Mouse (Mus musculus) intestine, embryonic 16.5 days (tissue): ENCODE measurements at regions not wholly inside any gene's neighbourhood (a gene's known extent, or its start where the extent isn't known, plus 50 kb on each side); places are given as distances from the start of the nearest gene placed in this dataset.
"Not testable (repeated sequence)": the region's sequence is repeated elsewhere in the genome, so short reads cannot be mapped to it uniquely, and the experiment has no call there.

Experiments
- ATAC-seq: fragments of 200-750 bp; cut with Nextera tagmentation; 2 replicates; pipeline ENCODE4 v1.8.0; 2017; ENCODE audit warnings: moderate TSS enrichment, moderate library complexity
- H3K27ac ChIP-seq: fragments of 300-500 bp; sonication (generic); 2 replicates; pipeline ENCODE4 v1.5.1; 2014; ENCODE audit warnings: mild to moderate bottlenecking, low read length
- H3K27me3 ChIP-seq: fragments of 300-500 bp; sonication (generic); replicated peaks from 2 replicates; pipeline ENCODE4 v1.6.1; 2014; ENCODE audit warnings: low read length, control low read depth, mixed read lengths; ENCODE audit not compliant: control insufficient read depth, insufficient read depth
- H3K36me3 ChIP-seq: fragments of 300-500 bp; sonication (generic); 2 replicates; pipeline ENCODE4 v1.6.1; 2014; ENCODE audit warnings: low read length, control low read depth; ENCODE audit not compliant: control insufficient read depth, insufficient read depth
- H3K4me1 ChIP-seq: fragments of 300-500 bp; sonication (generic); 2 replicates; pipeline ENCODE4 v1.6.1; 2014; ENCODE audit warnings: low read length, control low read depth, mixed read lengths; ENCODE audit not compliant: control insufficient read depth, insufficient read depth
- H3K4me2 ChIP-seq: fragments of 300-500 bp; sonication (generic); 2 replicates; pipeline ENCODE4 v1.6.1; 2014; ENCODE audit warnings: low read depth, low read length, control low read depth
- H3K4me3 ChIP-seq: fragments of 300-500 bp; sonication (generic); 2 replicates; pipeline ENCODE4 v1.5.1; 2014; ENCODE audit warnings: mild to moderate bottlenecking, low read length
- H3K9ac ChIP-seq: fragments of 300-500 bp; sonication (generic); 2 replicates; pipeline ENCODE4 v1.6.1; 2014; ENCODE audit warnings: low read depth, low read length
- H3K9me3 ChIP-seq: fragments of 300-500 bp; sonication (generic); 2 replicates; pipeline ENCODE4 v1.6.1; 2016; ENCODE audit warnings: low read length, control low read depth; ENCODE audit not compliant: control insufficient read depth
- WGBS: fragments of 180-500 bp; shearing (Covaris S2); extraction: QIAGEN DNeasy Blood & Tissue Kit; methylation state at CpG from one replicate; pipeline ENCODE4 v1.1.7; 2014; 5-methylcytosine and 5-hydroxymethylcytosine counted together

GRCm38 (mm10) chr4:45639397-45640034, 107.2 kb upstream of the Shb start:
- 0 out of 2 replicates have a peak, but pooled peaks cover 2% of the 10 kb centered on the region for H3K4me1 ChIP-seq
- no peak overlapping the region for H3K4me3 ChIP-seq
- H3K9me3 ChIP-seq, result no peaks in the 10 kb centered on the region
- no peak overlapping the region for H3K9ac ChIP-seq
- no peaks in the 10 kb centered on the region for H3K27me3 ChIP-seq
- no peak overlapping the region for H3K4me2 ChIP-seq
- no peak overlapping the region for H3K27ac ChIP-seq
- no peak for ATAC-seq
- H3K36me3 ChIP-seq, result no peaks in the 10 kb centered on the region
- WGBS, result 61% methylated on average over 12 of the region's 12 CpGs

GRCm38 (mm10) chr4:45638411-45638810, 106.1 kb upstream of the Shb start:
- Histone ChIP-seq H3K36me3 (no peaks in the 10 kb centered on the region), H3K9me3 (no peaks in the 10 kb centered on the region), H3K27ac (no peak overlapping the region), H3K9ac (no peak overlapping the region), H3K4me2 (no peak overlapping the region), H3K4me3 (no peak overlapping the region), H3K4me1 (0 out of 2 replicates have a peak, but pooled peaks cover 2% of the 10 kb centered on the region), H3K27me3 (no peaks in the 10 kb centered on the region)
- ATAC-seq, result no peak
- 63% methylated on average over 8 of the region's 8 CpGs for WGBS

- Histone ChIP-seq H3K27ac (no peak overlapping the region), H3K36me3 (no peaks in the 10 kb centered on the region), H3K9me3 (no peaks in the 10 kb centered on the region), H3K27me3 (no peaks in the 10 kb centered on the region), H3K4me3 (no peak overlapping the region), H3K9ac (no peak overlapping the region), H3K4me1 (no peaks in the 10 kb centered on the region), H3K4me2 (no peak overlapping the region)
- ATAC-seq, result no peak
- 61% methylated on average over 7 of the region's 7 CpGs for WGBS
Measured at GRCm38 (mm10) chr4:45631276-45632045, 99.2 kb upstream of the Shb start.

- Histone ChIP-seq H3K27me3 (no peaks in the 10 kb centered on the region), H3K9ac (no peak overlapping the region), H3K36me3 (no peaks in the 10 kb centered on the region), H3K27ac (no peak overlapping the region), H3K9me3 (no peaks in the 10 kb centered on the region), H3K4me3 (no peak overlapping the region), H3K4me1 (no peaks in the 10 kb centered on the region), H3K4me2 (no peak overlapping the region)
- no peak for ATAC-seq
- 91% methylated on average over 7 of the region's 7 CpGs for WGBS
Measured at GRCm38 (mm10) chr4:45625633-45626032, 93.4 kb upstream of the Shb start.

- Histone ChIP-seq H3K4me2 (no peak overlapping the region), H3K36me3 (no peaks in the 10 kb centered on the region), H3K9me3 (no peaks in the 10 kb centered on the region), H3K9ac (no peak overlapping the region), H3K4me3 (no peak overlapping the region), H3K27ac (no peak overlapping the region), H3K4me1 (no peaks in the 10 kb centered on the region), H3K27me3 (no peaks in the 10 kb centered on the region; the same call in 1 of the 2 replicates)
- no peak for ATAC-seq
- WGBS, result 85% methylated on average over 5 of the region's 5 CpGs
Measured at GRCm38 (mm10) chr4:45622017-45622416, 89.7 kb upstream of the Shb start.

- no peak overlapping the region for H3K4me3 ChIP-seq
- WGBS, result 46% methylated on average over 3 of the region's 3 CpGs
- no peaks in the 10 kb centered on the region; the same call in 1 of the 2 replicates for H3K27me3 ChIP-seq
- no peak overlapping the region for H3K27ac ChIP-seq
- H3K36me3 ChIP-seq, result no peaks in the 10 kb centered on the region
- no peaks in the 10 kb centered on the region for H3K4me1 ChIP-seq
- no peak for ATAC-seq
- no peak overlapping the region for H3K9ac ChIP-seq
- no peak overlapping the region for H3K4me2 ChIP-seq
- H3K9me3 ChIP-seq, result no peaks in the 10 kb centered on the region
Measured at GRCm38 (mm10) chr4:45617126-45617525, 84.9 kb upstream of the Shb start.

- not testable (repeated sequence) for ATAC-seq, H3K36me3 ChIP-seq, H3K9ac ChIP-seq, H3K27ac ChIP-seq, H3K4me1 ChIP-seq, H3K4me2 ChIP-seq, H3K9me3 ChIP-seq, H3K4me3 ChIP-seq, H3K27me3 ChIP-seq
- WGBS, result 80% methylated on average over 3 of the region's 3 CpGs
Measured at GRCm38 (mm10) chr4:45613498-45613897, 81.2 kb upstream of the Shb start.

- ATAC-seq, result no peak
- H3K4me1 ChIP-seq, result no peaks in the 10 kb centered on the region
- H3K9ac ChIP-seq, result no peak overlapping the region
- H3K27me3 ChIP-seq, result no peaks in the 10 kb centered on the region; the same call in 1 of the 2 replicates
- no peak overlapping the region for H3K27ac ChIP-seq
- no peak overlapping the region for H3K4me2 ChIP-seq
- H3K36me3 ChIP-seq, result no peaks in the 10 kb centered on the region
- H3K9me3 ChIP-seq, result no peaks in the 10 kb centered on the region
- no peak overlapping the region for H3K4me3 ChIP-seq
- WGBS, result 36% methylated on average over 5 of the region's 5 CpGs
Measured at GRCm38 (mm10) chr4:45612132-45612531, 79.9 kb upstream of the Shb start.

- no peaks in the 10 kb centered on the region for H3K27me3 ChIP-seq
- no peak overlapping the region for H3K27ac ChIP-seq
- H3K9ac ChIP-seq, result no peak overlapping the region
- WGBS, result 89% methylated on average over 5 of the region's 5 CpGs
- H3K4me3 ChIP-seq, result no peak overlapping the region
- no peaks in the 10 kb centered on the region for H3K9me3 ChIP-seq
- no peak overlapping the region for H3K4me2 ChIP-seq
- H3K4me1 ChIP-seq, result no peaks in the 10 kb centered on the region
- H3K36me3 ChIP-seq, result no peaks in the 10 kb centered on the region
- ATAC-seq, result no peak
Measured at GRCm38 (mm10) chr4:45610937-45611336, 78.7 kb upstream of the Shb start.
